Mouse (Mus musculus) heart, embryonic 13.5 days (tissue): ENCODE data around the gene Cdk2ap2. TPM values are rescaled to one million over a fixed set of nuclear protein-coding genes. Genes with fewer than 3 reads are reported as not detected.

Experiments
- polyA plus RNA-seq: library from polyadenylated mRNA; unstranded; fragments of >200 nt; fragmentation: Nextera tagmentation; extraction: Ambion mirVana; gene quantifications from 2 replicates; pipeline ENCODE4 v1.2.1, GENCODE M21; 2015

Cdk2ap2 gene
- polyA plus RNA-seq, 1 experiment from 2014 or later: 64.5 TPM

Other genes starting within 250 kb of the Cdk2ap2 start
- 22.6 and 23.5 TPM in 2 replicates for gene Chka, start 245.4 kb upstream of the Cdk2ap2 start, polyA plus RNA-seq
- gene Tcirg1, start 190.0 kb upstream of the Cdk2ap2 start, polyA plus RNA-seq: 22.7 and 25.1 TPM in 2 replicates
- 361 and 400 TPM in 2 replicates for gene Ndufs8, start 184.4 kb upstream of the Cdk2ap2 start, polyA plus RNA-seq
- 2.2 and 2.3 TPM in 2 replicates for gene Aldh3b1, start 167.4 kb upstream of the Cdk2ap2 start, polyA plus RNA-seq
- 12.4 and 13.6 TPM in 2 replicates for gene Unc93b1, start 162.0 kb upstream of the Cdk2ap2 start, polyA plus RNA-seq
- not detected in 2 replicates for gene Aldh3b3, start 138.5 kb upstream of the Cdk2ap2 start, polyA plus RNA-seq
- 0.06 TPM in 1 of 2 replicates, not detected in the other for gene Aldh3b2, start 124.9 kb upstream of the Cdk2ap2 start, polyA plus RNA-seq
- gene Acy3, start 110.6 kb upstream of the Cdk2ap2 start, polyA plus RNA-seq: 10.4 and 10.8 TPM in 2 replicates
- gene Tbx10, start 104.4 kb upstream of the Cdk2ap2 start, polyA plus RNA-seq: not detected in 2 replicates
- 51.7 and 60.0 TPM in 2 replicates for gene Nudt8, start 96.6 kb upstream of the Cdk2ap2 start, polyA plus RNA-seq
- gene Gm49405, start 96.6 kb upstream of the Cdk2ap2 start, polyA plus RNA-seq: 4.1 and 5.4 TPM in 2 replicates
- gene Doc2g, start 93.9 kb upstream of the Cdk2ap2 start, polyA plus RNA-seq: 80.5 and 99.3 TPM in 2 replicates
- 407 and 462 TPM in 2 replicates for gene Ndufv1, start 84.4 kb upstream of the Cdk2ap2 start, polyA plus RNA-seq
- 380 and 421 TPM in 2 replicates for gene Gstp1, start 59.2 kb upstream of the Cdk2ap2 start, polyA plus RNA-seq
- 5.1 and 5.9 TPM in 2 replicates for gene Gstp2, start 51.2 kb upstream of the Cdk2ap2 start, polyA plus RNA-seq
- 0.29 and 0.61 TPM in 2 replicates for gene Gstp3, start 37.6 kb upstream of the Cdk2ap2 start, polyA plus RNA-seq
- gene Cabp2, start 15.6 kb upstream of the Cdk2ap2 start, polyA plus RNA-seq: not detected in 2 replicates
- gene Pitpnm1, start 2.8 kb downstream of the Cdk2ap2 start, polyA plus RNA-seq: 18.2 and 21.8 TPM in 2 replicates
- 84.3 and 96.3 TPM in 2 replicates for gene Aip, start 28.7 kb downstream of the Cdk2ap2 start, polyA plus RNA-seq
- not detected in 2 replicates for gene Gpr152, start 42.6 kb downstream of the Cdk2ap2 start, polyA plus RNA-seq
- not detected in 2 replicates for gene Cabp4, start 46.9 kb downstream of the Cdk2ap2 start, polyA plus RNA-seq
- gene Coro1b, start 51.4 kb downstream of the Cdk2ap2 start, polyA plus RNA-seq: 107 and 122 TPM in 2 replicates
- gene Ptprcap, start 56.4 kb downstream of the Cdk2ap2 start, polyA plus RNA-seq: 1.2 and 1.4 TPM in 2 replicates
- gene Rps6kb2, start 66.2 kb downstream of the Cdk2ap2 start, polyA plus RNA-seq: 46.0 and 47.1 TPM in 2 replicates
- gene Carns1, start 78.3 kb downstream of the Cdk2ap2 start, polyA plus RNA-seq: 4.4 and 5.0 TPM in 2 replicates
- 2.0 and 2.7 TPM in 2 replicates for gene Tbc1d10c, start 94.1 kb downstream of the Cdk2ap2 start, polyA plus RNA-seq
- 642 and 729 TPM in 2 replicates for gene Ppp1ca, start 94.9 kb downstream of the Cdk2ap2 start, polyA plus RNA-seq
- gene Rad9a, start 104.5 kb downstream of the Cdk2ap2 start, polyA plus RNA-seq: 21.3 and 22.2 TPM in 2 replicates
- 1.1 and 1.9 TPM in 2 replicates for gene Clcf1, start 117.1 kb downstream of the Cdk2ap2 start, polyA plus RNA-seq
- not detected in 2 replicates for gene AC109138.7, start 117.2 kb downstream of the Cdk2ap2 start, polyA plus RNA-seq
- gene Pold4, start 134.7 kb downstream of the Cdk2ap2 start, polyA plus RNA-seq: 19.9 and 23.5 TPM in 2 replicates
- 5.0 and 6.7 TPM in 2 replicates for gene Ssh3, start 172.0 kb downstream of the Cdk2ap2 start, polyA plus RNA-seq
- gene Ankrd13d, start 186.0 kb downstream of the Cdk2ap2 start, polyA plus RNA-seq: 1.0 and 1.6 TPM in 2 replicates
- gene Grk2, start 209.0 kb downstream of the Cdk2ap2 start, polyA plus RNA-seq: 9.4 and 12.9 TPM in 2 replicates